ENCODE assay signal across 24 mouse cellular contexts in the genomic region with DNA sequence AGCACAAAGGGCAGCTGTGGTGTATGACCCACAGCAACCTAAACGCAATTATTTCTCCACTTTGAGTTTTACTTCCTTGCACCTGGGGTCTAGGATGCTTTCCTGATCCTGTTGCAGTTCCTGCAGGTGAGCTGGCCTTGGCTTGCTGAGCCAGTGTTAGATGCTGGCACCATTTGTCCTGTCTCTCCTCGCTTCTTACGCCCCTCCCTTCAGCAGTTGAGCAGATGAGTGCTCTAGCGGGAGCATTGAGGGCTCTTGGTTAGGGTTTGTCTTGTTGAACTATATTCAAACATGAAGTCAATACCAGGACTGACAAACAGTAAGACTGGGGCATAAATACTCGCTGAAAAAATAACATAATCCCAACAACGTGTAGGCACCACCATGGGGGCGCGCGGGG.
A peak's percentile ranks its signal among the peaks of the same experiment; 100 is the strongest.
DNase-seq lines count a peak whose midpoint lies in the region; TF ChIP-seq lines count a peak whose summit lies in the region.
"Had no signal": no experiment of that assay in that cellular context is flagged by ENCODE, and none has a peak within 500 bp of the region (broad histone marks: within the 10 kb centered on the region; RNA-seq: fewer than 3 reads in every experiment).

No protein-coding gene starts in this region.

- peaks cover 6% of the 10 kb centered on the region for H3K4me1 ChIP-seq in thymus, adult 2 months (replicated peaks; ENCODE audit: control insufficient read depth, insufficient read depth, low read length)
- H3K4me1 ChIP-seq: embryonic facial prominence, embryonic 10.5 days; embryonic facial prominence, embryonic 15.5 days; forebrain, embryonic 12.5 days; hindbrain, embryonic 10.5 days; intestine, embryonic 15.5 days; limb, embryonic 15.5 days; midbrain, embryonic 13.5 days; neural tube, embryonic 13.5 days had no signal

- H3K4me3 ChIP-seq in thymus, adult 2 months (ENCODE audit: control insufficient read depth, insufficient read depth, low read length) = no peak overlapping the region
- H3K4me3 ChIP-seq: embryonic facial prominence, embryonic 10.5 days; embryonic facial prominence, embryonic 15.5 days; forebrain, embryonic 12.5 days; hindbrain, embryonic 10.5 days; intestine, embryonic 15.5 days; limb, embryonic 10.5 days; limb, embryonic 15.5 days; liver, embryonic 13.5 days; midbrain, embryonic 13.5 days; neural tube, embryonic 13.5 days had no signal

- H3K36me3 ChIP-seq in thymus, adult 2 months (ENCODE audit: control insufficient read depth, insufficient read depth, low read length) = no peaks in the 10 kb centered on the region
- H3K36me3 ChIP-seq: embryonic facial prominence, embryonic 10.5 days; embryonic facial prominence, embryonic 15.5 days; forebrain, embryonic 12.5 days; hindbrain, embryonic 10.5 days; intestine, embryonic 15.5 days; limb, embryonic 10.5 days; limb, embryonic 15.5 days; liver, embryonic 13.5 days; midbrain, embryonic 13.5 days; neural tube, embryonic 13.5 days had no signal

- H3K27me3 ChIP-seq in thymus, adult 2 months (ENCODE audit: control insufficient read depth, insufficient read depth, low read length) = no peaks in the 10 kb centered on the region
- H3K27me3 ChIP-seq: embryonic facial prominence, embryonic 15.5 days; forebrain, embryonic 12.5 days; intestine, embryonic 15.5 days; liver, embryonic 13.5 days; midbrain, embryonic 13.5 days; neural tube, embryonic 13.5 days had no signal

- H3K27ac ChIP-seq in thymus, adult 2 months (ENCODE audit: control insufficient read depth, insufficient read depth, low read length) = no peak overlapping the region
- H3K27ac ChIP-seq: embryonic facial prominence, embryonic 10.5 days; embryonic facial prominence, embryonic 15.5 days; forebrain, embryonic 12.5 days; hindbrain, embryonic 10.5 days; intestine, embryonic 15.5 days; limb, embryonic 10.5 days; limb, embryonic 15.5 days; liver, embryonic 13.5 days; macrophage; midbrain, embryonic 13.5 days; neural tube, embryonic 13.5 days had no signal

- no peak for TF ChIP-seq CTCF in thymus, adult 2 months (IDR thresholded peaks at IDR 0.05; ENCODE audit: borderline replicate concordance, control insufficient read depth, extremely low read depth, insufficient read depth, low read length, poor library complexity)

- TF ChIP-seq POLR2A in thymus, adult 2 months (IDR thresholded peaks at IDR 0.05; ENCODE audit: control insufficient read depth, extremely low read depth, insufficient read depth, low read length, poor library complexity) = no peak

- peak; percentile 36 for DNase-seq in heart, adult 11 months
- DNase-seq in heart, adult 8-10 months (ENCODE audit: low spot score) = no peak
- peak; percentile 44 for DNase-seq in thymus, postnatal 0 days (ENCODE audit: low spot score)
- DNase-seq in thymus, adult 2 months = no peak
- DNase-seq in cerebellum, postnatal 10 days = peak; percentile 50 to 54
- DNase-seq in B cell, adult 2 months = no peak
- no peak for DNase-seq in urinary bladder, postnatal 4 days (ENCODE audit: low spot score in 2 of 2)
- DNase-seq: adrenal gland, postnatal 25 days; gastrocnemius, postnatal 10 days; heart, postnatal 10 days; kidney, adult 2 months; kidney, postnatal 36 days; liver, embryonic 13.5 days; lung, adult 18-20 months had no signal

- 76% methylated on average over 9 of the region's 9 CpGs for WGBS in thymus, adult 2 months

Comparison
In these comparisons a context has a peak if more than half of its experiments do, and no peak if none do; other contexts are left out.
1. DNase-seq: peak in heart, adult 11 months (single experiment), thymus, postnatal 0 days (single experiment) and cerebellum, postnatal 10 days (2 of 2); none in heart, adult 8-10 months (single experiment), thymus, adult 2 months (single experiment), B cell, adult 2 months (0 of 2) and urinary bladder, postnatal 4 days (0 of 2).